Mouse (Mus musculus): ENCODE data around the gene Lrrk1.
A peak's percentile ranks its signal among the peaks of the same experiment; 100 is the strongest.
"Not testable (repeated sequence)": the region's sequence is repeated elsewhere in the genome, so short reads cannot be mapped to it uniquely, and the experiment has no call there.

Gene Lrrk1

DNA sequence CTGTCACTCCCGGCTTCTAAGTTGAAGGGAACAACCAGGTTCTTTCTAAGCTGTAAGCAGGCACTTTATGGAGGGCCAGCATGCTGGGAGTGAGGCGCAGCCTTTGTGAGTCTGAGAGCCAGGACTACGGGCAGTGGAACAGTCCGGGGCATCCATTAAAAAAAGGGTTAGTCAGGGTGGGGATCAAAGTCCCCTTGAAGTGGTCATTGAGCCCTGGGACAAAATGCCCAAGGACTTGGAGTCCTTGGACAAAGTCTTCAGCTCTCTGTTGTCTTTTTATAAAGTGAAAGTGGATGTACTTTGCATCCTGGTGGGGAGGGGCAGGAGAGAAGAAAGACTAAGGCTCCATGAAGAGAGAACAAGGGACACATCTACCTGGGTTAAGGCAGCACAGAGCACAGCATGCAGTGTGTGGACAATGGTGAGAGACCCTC lies 168.3 kb downstream of the Lrrk1 start:
- DNase-seq: no peak

DNA sequence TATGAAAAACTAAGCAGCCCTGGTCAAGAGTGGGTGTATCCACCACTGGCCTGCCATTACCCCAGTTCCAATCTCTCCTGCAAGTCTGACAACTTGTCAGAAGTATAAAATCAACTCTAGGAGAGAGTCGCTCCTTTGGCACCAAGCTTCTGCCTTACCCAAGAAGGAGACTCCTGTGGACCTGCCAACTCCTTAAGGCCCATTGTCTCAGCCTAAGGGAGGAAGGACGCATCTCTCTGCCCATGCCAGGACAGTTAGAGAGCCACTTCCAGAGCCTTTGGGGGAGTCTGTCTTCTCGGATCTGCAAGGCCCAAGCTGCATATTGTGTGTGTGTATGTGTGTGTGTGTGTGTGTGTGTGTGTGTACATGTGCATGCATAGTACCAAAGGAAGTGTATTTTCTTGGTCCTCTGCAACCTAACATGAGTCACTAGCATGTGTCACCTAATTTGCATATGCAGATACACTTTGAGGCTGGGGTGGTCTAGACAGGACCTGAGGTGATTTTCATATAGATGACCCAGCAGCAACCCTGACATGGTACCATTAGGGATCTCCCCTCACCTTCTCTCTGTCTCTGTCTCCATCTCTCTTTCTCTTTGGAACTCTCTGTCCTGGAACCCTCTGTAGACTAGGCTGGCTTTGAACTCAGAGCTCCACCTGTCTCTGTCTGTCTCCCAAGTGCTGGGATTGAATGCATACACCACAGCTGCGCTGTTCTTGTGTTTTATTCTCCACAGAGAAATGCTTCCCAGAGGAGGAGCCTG lies 168.9 kb downstream of the Lrrk1 start:
- DNase-seq: no peak

DNA sequence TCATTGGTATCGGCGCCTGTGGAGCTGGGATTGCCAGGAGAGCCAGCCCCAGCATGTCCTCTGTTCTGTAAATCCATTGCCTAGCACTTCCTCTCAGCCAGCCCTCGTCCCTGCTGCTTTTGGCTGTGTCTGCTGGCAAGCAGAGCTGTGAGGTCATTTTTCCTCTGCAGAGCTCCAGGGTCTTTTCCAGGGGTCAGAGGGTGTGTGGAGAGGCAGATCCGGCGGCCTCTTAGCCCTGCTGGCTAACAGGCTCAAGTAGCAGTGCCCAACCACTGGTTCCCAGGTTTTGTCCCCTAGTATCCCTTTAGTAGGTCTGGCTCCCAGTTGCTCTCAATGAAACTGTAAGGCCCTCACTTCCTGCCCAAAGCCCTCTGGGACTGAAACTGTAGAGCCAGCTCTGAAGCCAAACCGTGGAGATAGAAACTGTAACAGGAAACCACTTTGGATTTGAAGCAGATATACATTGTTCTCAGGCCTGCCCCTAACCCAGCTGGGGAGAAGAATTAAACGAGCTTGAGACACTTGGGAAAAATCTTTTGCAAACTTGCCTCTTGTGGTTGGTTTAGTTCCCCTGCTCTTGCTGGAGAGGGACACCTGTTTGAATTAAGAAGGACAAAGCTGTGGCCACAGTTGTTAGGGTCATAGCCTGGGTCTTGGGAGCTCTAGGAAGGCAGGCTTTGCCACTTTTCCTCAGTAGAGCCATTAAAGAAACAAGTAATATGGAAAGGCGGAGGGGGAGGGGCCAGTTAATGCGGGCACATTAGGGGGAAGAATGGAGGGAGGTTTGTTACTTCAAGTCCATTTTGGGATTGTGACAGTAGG lies 169.7 kb downstream of the Lrrk1 start:
- DNase-seq: peak; percentile 72 to 86

DNA sequence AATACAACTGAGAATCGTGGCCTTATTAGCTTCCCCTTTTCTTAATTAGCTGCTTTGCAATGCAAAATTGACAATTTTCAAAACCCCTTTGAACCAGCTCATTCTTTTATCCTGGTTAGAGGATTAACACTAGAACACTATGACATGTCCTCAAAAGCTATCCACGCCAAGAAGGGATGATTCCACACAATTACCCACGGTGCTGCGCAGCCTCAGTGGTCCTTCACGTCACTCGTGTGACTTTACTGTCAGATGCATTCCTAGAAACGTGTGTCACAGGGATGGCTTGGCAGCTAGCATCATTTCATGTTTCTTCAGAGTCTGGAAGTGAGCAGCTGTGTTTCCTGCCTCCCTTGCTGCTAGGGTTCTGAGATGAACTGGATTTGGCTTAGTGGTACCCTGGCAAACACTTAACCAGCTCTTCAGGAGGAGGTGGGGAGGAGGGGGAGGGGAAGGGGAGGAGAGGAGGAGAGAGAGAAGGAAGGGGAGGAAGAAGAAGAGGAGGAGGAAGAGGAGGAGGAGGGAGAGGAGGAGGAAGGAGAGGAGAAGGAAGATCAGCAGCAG lies 170.5 kb downstream of the Lrrk1 start:
- peak in 1 of 2 experiments; percentile 35 for DNase-seq

DNA sequence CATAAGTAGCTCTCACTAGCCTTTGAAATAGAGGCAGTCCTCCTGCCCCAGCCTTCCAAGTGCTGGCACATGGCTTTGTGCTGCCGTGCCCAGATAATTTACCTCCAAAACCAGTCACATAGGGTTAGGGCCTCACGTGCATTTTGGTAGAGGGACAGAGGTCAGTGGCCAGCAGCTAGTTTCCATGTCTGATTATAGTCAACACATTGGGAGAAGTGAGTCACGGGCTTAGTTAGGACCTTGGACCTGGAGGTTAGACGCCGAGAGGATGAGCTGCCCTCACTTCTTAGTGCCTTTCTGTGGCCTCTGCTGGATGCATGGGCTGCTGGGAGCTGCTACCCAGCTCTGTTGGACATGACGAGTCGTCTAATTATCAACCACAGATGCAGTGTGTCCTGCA lies 171.1 kb downstream of the Lrrk1 start:
- no peak for DNase-seq

DNA sequence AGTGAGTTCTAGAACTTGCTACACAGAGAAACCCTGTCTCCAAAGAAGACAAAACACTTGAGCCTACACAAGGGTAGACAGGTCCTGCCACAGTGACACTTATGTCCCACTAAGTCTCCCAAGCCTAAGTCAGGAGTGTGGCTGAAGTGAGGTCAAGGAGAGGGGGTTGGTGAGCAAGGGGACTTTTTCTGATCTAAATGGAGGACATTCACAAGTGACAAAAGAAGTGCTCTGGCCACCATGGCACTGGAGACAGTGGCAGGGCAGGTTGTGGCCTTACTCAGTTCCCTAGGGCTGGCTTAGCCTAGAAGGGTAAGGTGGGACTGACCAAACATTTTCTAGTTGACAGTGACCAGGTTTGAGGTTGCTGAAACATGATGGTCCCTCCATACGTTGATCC lies 172.2 kb downstream of the Lrrk1 start:
- DNase-seq: no peak

DNA sequence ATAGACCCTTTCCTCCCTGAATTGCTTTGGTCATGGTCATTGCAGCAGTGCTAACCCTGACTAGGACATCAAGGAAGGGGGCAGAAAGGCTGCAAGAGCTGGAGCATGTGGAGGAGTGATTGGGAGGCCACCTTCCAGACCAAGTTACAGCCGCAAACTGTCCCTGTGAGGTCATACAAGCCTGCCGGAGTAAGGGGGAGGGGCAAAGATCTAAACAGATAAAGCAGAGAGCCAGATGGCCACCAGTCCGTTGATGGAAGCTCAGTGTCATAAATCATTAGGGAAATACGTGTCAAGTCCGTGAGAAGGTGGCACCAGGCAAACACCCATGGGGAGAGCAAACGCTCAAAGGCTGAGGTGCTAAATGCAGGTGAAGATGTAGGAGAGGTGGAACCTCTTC lies 173.7 kb downstream of the Lrrk1 start:
- no peak for DNase-seq

DNA sequence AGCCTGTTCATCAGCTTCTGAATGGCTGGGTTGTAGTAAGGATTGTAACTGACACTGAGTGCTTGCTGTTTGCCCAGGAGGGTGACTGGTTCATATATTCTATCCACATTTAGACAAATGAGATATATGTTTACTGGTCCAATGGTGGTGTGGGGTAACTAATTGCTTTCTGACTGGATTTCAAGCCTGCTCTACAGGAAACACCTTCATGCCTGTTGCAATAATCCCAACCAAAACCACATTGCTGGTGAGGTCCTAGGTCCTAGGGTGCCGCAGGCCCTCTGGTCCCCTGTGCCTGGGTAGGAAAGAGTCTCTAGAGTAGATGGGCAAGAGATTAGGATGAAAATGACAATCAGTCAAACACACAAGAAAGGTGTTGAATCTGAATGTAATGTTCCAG lies 175.3 kb downstream of the Lrrk1 start:
- DNase-seq: no peak

DNA sequence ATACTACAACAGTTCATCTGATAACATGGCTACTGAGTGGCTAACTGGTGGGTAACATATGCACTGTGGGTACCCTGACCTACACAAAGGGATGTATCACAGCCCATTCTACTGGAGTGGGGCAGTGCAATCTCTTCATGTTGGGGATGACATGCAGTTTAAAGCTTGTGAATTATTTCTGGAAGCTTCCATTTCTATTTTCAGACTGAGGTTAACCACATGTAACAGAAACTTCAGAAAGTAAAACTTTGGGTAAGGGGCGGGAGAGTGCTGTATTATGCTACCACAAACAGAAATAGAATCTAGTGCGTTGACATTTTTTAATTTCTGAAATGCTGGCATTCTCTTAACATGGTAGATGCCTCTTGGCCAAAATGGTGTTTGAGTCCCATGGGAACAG lies 178.2 kb downstream of the Lrrk1 start:
- DNase-seq: no peak

DNA sequence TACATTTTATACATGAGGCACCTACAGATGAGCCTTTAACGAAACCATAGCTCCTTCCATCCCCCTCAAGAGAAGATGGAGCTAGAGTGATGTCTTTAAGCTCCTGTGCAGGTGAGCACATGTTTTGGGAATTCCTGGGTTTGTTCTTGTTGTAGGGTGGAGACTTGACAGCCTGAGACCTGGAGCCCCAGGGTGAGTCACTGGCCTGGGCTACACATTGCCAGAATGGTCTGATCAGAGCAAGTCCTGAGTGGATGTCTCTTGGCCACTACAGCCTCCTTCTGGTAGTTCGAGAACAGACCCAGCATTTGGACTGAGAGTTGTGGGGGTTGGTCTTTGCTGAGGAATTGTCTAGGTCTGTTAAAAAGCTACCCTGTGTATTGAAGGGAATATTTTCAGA lies 186.5 kb downstream of the Lrrk1 start:
- DNase-seq: no peak

DNA sequence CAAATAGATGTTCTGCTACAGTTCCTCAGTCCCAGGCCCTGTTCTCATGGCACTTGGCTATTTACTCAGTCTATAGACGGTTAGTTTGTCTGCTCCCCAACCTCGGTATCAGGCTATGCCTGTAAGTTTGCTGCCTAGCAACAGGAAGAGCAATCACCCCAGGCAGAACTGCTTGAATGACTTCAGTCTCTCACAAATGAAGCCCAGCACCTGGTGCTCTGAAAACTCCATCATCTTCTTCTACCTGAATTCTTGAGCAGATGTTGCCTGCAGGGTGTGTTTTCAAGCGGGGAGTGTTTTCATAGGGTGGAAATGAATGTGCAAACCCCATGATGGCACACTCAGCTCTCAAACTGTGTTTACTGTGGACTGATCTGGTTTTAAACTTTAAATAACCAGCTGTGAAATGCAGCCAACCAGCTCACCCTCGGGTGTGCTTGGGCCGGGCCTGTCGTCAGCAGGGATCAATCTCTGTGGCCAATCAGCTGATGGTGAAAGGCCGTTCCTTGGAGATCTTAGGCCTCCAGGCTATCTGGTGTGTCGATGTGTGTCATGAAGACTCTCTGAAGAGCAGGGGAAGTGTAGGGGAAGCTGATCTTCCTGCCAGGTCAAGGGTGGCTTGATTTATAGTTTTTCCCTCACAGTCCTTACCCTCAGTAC lies 187.2 kb downstream of the Lrrk1 start:
- DNase-seq: no peak

DNA sequence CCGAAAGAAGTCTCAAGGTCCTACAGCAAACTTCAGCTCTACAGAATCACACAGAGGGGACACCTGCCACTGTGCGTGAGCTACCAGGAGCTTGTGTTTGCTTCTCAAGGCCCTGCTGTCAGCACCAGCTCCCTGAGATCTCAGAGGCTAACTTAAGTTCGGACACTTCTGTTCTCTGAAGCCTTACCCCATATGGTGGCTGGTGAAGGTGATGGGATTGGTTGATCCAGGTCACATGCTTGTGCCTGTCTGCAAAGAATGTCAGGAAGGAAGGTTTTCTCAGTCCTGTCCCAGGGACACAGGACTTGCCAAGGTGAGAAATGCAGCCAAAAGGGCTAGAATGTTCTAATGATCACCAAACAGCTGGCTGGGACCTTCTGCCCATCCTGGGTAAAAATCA lies 187.8 kb downstream of the Lrrk1 start:
- DNase-seq: no peak

DNA sequence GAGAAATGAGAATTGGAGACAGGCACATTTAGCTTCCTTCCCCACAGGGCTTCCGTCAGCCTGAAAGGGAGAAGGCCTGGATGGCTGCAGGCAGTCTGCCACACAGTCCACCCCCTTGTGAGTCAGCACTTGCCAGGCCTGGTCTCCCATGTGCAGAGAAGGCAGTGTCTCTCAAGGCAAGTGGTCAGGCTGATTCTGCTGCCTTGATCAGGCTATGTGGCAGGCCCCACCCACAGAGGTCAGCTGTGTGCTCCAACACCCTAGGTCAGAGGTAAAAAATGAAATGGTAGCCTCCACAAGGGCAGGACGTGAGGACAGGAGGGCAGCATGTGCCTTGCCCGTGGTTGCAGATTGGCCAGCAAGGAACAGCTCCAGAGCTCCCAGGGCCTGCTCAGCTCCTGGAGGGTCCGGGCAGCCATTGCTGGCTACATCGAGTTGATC lies 188.7 kb downstream of the Lrrk1 start:
- no peak for DNase-seq

DNA sequence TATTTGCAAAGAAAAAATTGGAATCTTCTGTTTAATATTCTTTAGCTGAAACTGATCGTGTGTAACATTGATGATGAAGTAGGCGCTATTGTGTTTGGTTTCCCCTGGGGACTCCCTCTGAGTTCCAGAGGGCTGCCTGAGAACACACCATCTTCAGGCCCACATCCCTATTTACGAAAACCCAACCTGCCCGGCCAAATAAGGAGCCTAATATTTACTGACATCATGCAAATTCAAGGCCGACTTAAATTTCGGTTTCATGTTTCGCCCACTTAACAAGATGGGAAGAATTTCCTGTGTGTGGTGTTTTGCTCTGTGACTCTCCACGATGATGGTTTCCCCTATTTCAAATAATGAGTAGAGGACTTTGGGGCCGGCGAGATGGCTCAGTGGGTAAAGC lies 189.7 kb downstream of the Lrrk1 start:
- DNase-seq: no peak

DNA sequence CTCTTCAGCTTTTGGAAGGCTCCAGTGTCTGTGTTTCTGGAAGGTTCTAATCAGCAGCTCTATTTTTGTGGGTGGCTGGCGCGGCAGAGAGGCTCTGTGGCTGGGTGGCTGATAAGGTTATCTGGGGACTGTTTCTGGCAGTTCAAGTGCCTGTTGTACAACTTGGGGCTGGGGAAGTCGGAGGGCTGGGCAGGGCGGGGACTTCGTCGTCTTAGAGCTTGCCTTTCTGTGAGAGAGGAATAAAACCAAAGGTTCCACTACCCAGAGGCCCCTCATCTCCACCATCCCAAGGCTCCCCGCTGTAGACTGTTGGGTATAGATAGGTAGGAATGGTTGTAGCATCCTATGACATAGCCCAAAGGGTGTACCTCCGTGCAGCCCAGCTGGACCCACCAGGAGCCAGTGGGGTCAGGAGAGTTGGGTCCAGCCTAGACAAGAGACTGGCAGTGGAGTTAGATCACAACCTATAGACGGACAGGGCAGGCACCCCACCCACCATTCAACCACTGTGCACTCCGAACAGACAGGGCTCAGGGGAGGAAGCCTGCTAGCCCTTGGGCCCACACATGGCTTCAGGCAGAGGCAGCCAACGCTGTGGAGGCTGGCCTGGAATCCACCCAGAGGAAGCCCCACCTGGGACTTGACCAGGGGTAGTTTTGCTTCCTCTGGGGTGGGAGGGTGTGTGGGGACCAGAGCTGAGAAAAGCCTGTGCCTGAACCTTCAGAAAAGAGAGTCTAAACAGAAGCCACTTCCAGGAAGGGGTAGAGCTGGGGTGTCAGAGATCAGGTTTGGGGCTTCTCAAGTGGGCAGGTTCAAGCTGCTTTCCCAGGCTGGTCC lies 191.3 kb downstream of the Lrrk1 start:
- no peak for DNase-seq

DNA sequence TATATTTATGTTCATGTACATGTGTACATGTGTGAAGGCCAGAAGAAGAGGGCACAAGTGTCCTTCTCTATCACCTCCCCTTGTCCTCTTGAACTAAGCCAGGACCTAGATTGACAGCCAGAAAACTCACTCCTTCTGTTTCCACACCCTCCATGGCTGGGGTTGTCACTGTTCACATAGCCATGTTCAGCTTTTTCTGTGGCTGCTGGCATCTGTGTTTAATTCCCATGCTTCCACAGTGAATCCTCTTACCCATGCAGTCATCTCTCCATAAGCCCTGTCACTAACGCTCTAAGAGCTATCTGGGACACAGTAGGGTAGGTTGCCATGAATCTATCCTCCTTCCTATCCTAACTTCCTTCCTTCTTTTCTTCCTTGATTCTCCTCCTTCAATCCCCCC lies 192.3 kb downstream of the Lrrk1 start:
- DNase-seq: no peak

DNA sequence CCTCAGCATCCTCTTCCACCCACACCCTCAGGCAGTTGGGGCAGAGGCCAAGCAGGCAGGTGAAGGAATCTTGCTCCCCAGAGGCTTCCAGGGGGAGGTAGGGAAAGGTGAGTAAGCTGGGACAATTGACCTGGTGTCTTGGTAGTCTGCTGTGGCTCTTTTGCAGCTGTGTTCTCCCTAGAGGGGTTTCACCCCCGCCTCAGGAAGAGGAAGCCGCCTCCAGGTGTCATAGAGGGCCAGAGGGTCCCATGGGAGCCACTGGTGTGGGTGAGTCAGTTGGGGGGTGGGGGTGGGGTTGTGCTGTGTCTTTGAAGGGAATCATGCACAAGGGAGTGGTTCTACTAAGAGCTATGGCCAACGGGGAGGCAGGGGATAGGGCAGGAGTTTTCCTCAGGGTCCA lies 193.6 kb downstream of the Lrrk1 start:
- DNase-seq: no peak

DNA sequence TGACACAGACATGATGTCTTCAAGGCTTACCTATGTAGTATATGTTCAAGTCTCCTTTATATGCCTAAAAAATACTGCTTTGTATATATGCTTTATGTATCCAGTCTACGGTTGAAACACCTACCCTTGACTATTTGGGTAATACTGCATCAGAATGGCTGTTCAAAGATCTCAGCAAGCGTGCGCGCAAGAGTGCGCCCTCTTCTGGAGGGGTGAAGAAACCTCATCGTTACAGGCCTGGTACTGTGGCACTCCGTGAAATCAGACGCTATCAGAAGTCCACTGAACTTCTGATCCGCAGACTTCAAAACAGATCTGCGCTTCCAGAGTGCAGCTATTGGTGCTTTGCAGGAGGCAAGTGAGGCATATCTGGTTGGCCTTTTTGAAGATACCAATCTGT lies 197.8 kb downstream of the Lrrk1 start:
- DNase-seq: not testable (repeated sequence)

DNA sequence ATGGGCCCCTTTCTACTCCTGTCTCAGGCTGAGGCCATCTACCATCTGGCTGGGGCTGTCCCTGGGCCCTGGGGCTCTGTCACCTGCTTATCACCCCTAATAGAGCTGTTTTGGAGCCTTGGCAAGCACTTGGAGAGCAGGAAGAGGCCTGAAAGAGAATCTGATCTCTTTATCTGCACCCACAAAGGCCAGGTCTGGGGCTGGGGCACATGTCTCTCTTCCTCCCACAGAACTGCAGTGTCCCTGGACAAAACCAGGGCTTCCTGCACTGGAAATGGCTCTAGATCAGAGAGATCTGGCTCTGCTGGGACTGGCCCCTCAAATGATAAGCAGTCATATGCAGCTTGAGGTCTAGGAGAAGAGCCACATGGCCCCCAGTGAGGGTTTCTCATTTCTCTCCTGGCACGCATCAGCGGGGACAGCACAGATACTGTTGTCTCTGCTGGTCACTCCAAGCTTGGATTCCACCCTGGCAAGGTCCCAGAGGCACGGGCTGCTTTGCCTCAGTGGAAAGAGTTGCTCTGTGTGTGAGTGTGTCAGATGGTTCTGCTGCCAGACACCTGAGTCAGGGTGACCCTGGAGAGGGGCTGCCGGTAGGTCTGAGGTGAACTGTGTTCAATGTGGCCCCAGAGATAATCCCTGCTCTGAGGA lies 200.4 kb downstream of the Lrrk1 start:
- no peak for DNase-seq

DNA sequence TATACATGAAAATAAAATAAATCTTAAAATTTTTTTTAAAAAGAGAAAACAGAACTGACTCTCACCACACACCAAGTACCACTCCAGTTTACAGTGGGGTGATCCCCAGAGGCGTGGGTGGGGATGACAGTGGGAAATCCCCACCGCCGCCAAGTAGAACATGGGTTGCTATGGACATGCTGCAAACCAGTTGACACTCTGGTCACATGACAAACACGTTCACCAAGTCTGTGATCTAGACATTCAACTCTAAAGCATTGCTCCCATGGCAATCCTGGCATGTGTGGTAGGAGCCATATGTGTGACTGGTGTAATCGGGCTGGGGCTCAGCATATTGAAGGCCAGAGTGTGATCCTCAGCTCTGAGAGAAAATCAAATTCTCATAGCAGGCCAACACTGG lies 202.8 kb downstream of the Lrrk1 start:
- no peak for DNase-seq

DNA sequence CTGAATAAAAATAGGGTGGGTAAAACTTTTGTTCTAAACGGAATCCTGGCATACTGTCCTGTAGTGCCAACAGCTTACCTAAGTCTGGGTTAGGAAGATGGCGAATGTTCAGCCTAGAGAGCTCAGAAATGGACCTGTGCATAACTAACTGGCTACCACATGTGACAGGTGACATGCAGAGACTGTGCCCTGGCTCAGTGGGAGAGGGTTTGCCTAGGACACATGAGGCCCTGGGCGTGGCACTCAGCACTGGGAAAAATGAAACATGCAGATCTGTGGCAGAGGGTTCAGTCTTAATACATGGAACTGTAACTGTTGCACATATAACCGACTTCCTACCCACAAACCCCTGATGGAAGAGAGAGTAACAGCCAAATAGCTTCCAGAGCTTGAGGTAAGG lies 204.1 kb downstream of the Lrrk1 start:
- no peak for DNase-seq

DNA sequence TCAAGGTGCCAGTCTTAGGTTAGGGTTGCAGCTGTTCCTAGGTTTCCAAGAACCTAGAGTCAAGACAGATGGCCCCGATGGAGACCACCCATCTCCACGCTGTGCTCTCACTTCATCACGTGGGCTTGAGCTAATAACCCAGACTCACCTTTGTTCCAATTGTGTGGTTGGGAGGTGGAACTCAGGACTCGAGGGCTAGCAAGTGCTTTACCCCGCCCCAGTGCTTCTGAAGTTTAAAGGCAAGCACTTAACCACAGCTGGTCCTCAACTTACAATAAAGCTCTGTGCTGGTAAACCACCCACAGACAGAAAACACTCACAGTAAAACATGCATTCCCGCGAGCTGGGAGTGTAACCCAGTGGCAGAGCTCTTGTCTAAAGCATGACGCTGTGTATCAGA lies 204.7 kb downstream of the Lrrk1 start:
- no peak for DNase-seq
